Mouse (Mus musculus): ENCODE measurements at regions not wholly inside any gene's neighbourhood (a gene's known extent, or its start where the extent isn't known, plus 50 kb on each side); places are given as distances from the start of the nearest gene placed in this dataset.

- dilution Hi-C loops (cut with MboI; ENCODE audit: extremely low pct_ligation_motif_present, extremely low pct_unique_long_range_greater_than_20kb, low sequenced_read_pairs): no loop called here
- no peaks in the 10 kb centered on the region for H3K9me3 ChIP-seq (replicated peaks; ENCODE audit: low read length)
- no peak for DNase-seq (ENCODE audit: extremely low read depth)
- H3K27me3 ChIP-seq (replicated peaks): no peaks in the 10 kb centered on the region
- H3K4me3 ChIP-seq (replicated peaks in 1 of 3; ENCODE audit: low read depth in 2 of 3, low read length in 2 of 3, poor library complexity in 1 of 3): no peak overlapping the region
- H3K79me2 ChIP-seq (replicated peaks; ENCODE audit: control insufficient read depth, extremely low read depth, insufficient read depth, poor library complexity, severe bottlenecking): no peaks in the 10 kb centered on the region
- H3K9ac ChIP-seq (ENCODE audit: insufficient read depth, low read depth): no peak overlapping the region
- peaks cover 7 to 32% of the 10 kb centered on the region in 2 experiments for H3K4me1 ChIP-seq (ENCODE audit: control insufficient read depth in 1 of 2, insufficient read depth in 2 of 2)
- no peak overlapping the region for H3K27ac ChIP-seq (ENCODE audit: insufficient read depth, low read depth)
- in situ Hi-C loops (cut with MboI; ENCODE audit: low pct_ligation_motif_present, low pct_unique_long_range_greater_than_20kb, low sequenced_read_pairs): no loop called here
- H3K36me3 ChIP-seq (replicated peaks in 1 of 2; ENCODE audit: control insufficient read depth in 1 of 2, insufficient read depth in 1 of 2, low read length in 1 of 2): no peaks in the 10 kb centered on the region
- no peak overlapping the region for H3K4me2 ChIP-seq (ENCODE audit: insufficient read depth, low read depth, poor library complexity, severe bottlenecking)
- TF ChIP-seq HCFC1 (IDR thresholded peaks at IDR 0.05; ENCODE audit: low read depth, low read length): no peak
- TF ChIP-seq ZNF384 (IDR thresholded peaks at IDR 0.05; ENCODE audit: low read depth, low read length): no peak
- TF ChIP-seq CHD2 (IDR thresholded peaks at IDR 0.05; ENCODE audit: low read length): no peak
- TF ChIP-seq JUN (IDR thresholded peaks at IDR 0.05; ENCODE audit: insufficient read depth, low read depth, low read length): no peak
- no peak for TF ChIP-seq UBTF (IDR thresholded peaks at IDR 0.05; ENCODE audit: low read depth, low read length)
- TF ChIP-seq MXI1 (IDR thresholded peaks at IDR 0.05; ENCODE audit: low read depth, low read length): no peak
Measured at GRCm38 (mm10) chr6:53218871-53219286, 68.2 kb upstream of the Creb5 start.

GRCm38 (mm10) chr6:53217234-53218015 is 69.6 kb upstream of the Creb5 start:
- H3K4me2 ChIP-seq (ENCODE audit: insufficient read depth, low read depth, poor library complexity, severe bottlenecking): no peak overlapping the region
- H3K4me1 ChIP-seq (ENCODE audit: control insufficient read depth in 1 of 2, insufficient read depth in 2 of 2): peaks cover 7 to 32% of the 10 kb centered on the region in 2 experiments
- dilution Hi-C loops (cut with MboI; ENCODE audit: extremely low pct_ligation_motif_present, extremely low pct_unique_long_range_greater_than_20kb, low sequenced_read_pairs): no loop called here
- no peak for TF ChIP-seq POLR2AphosphoS2 (IDR thresholded peaks at IDR 0.05; ENCODE audit: low read depth, low read length)
- no peak for TF ChIP-seq USF2 (conservative IDR thresholded peaks at IDR 0.05; ENCODE audit: low read depth, low read length)
- TF ChIP-seq MYC (IDR thresholded peaks at IDR 0.05; ENCODE audit: low read depth, low read length): no peak
- TF ChIP-seq USF1 (IDR thresholded peaks at IDR 0.05; ENCODE audit: low read depth, low read length): no peak
- TF ChIP-seq ZNF384 (IDR thresholded peaks at IDR 0.05; ENCODE audit: low read depth, low read length): peak; percentile 71
- no peak for TF ChIP-seq TBP (conservative IDR thresholded peaks at IDR 0.05; ENCODE audit: low read depth, low read length)
- no peak for TF ChIP-seq CHD2 (IDR thresholded peaks at IDR 0.05; ENCODE audit: low read length)
- no peak for TF ChIP-seq JUND (conservative IDR thresholded peaks at IDR 0.05; ENCODE audit: low read depth, low read length)
- no peak for TF ChIP-seq CHD1 (IDR thresholded peaks at IDR 0.05; ENCODE audit: low read depth, low read length)
- 0 out of 2 replicates have a peak, but pooled peaks have one; percentile 7 for TF ChIP-seq MAX (IDR thresholded peaks at IDR 0.05; ENCODE audit: low read length)
- TF ChIP-seq HCFC1 (IDR thresholded peaks at IDR 0.05; ENCODE audit: low read depth, low read length): no peak
- peak; percentile 26 to 76; a peak in 3 of 4 replicates for TF ChIP-seq CTCF (conservative IDR thresholded peaks at IDR 0.05 in 1 of 2, IDR thresholded peaks at IDR 0.05 in 1 of 2; ENCODE audit: low read depth in 2 of 2, low read length in 2 of 2)
- TF ChIP-seq POLR2A (IDR thresholded peaks at IDR 0.05; ENCODE audit: low read depth, low read length): no peak
- peak; percentile 60; the same call in 1 of the 2 replicates for TF ChIP-seq ELF1 (IDR thresholded peaks at IDR 0.05; ENCODE audit: low read depth, low read length)
- peak; percentile 76 for TF ChIP-seq RAD21 (IDR thresholded peaks at IDR 0.05; ENCODE audit: low read depth, low read length)
- TF ChIP-seq KAT2A (IDR thresholded peaks at IDR 0.05; ENCODE audit: insufficient replicate concordance, low read length): no peak
- TF ChIP-seq ETS1 (conservative IDR thresholded peaks at IDR 0.05; ENCODE audit: low read depth, low read length): no peak
- TF ChIP-seq BHLHE40 (IDR thresholded peaks at IDR 0.05; ENCODE audit: low read depth, low read length): 0 out of 2 replicates have a peak, but pooled peaks have one; percentile 49
- no peak for TF ChIP-seq MEF2A (IDR thresholded peaks at IDR 0.05; ENCODE audit: borderline replicate concordance, low read depth, low read length)
- no peak for TF ChIP-seq MXI1 (IDR thresholded peaks at IDR 0.05; ENCODE audit: low read depth, low read length)
- peak; percentile 64 for TF ChIP-seq SMC3 (IDR thresholded peaks at IDR 0.05; ENCODE audit: low read depth, low read length)
- TF ChIP-seq EP300 (IDR thresholded peaks at IDR 0.05; ENCODE audit: low read length): no peak
- no peak for TF ChIP-seq RCOR1 (conservative IDR thresholded peaks at IDR 0.05; ENCODE audit: low read depth, low read length)
- no peak overlapping the region for H3K9ac ChIP-seq (ENCODE audit: insufficient read depth, low read depth)
- in situ Hi-C loops (cut with MboI; ENCODE audit: low pct_ligation_motif_present, low pct_unique_long_range_greater_than_20kb, low sequenced_read_pairs): no loop called here
- H3K36me3 ChIP-seq (replicated peaks in 1 of 2; ENCODE audit: control insufficient read depth in 1 of 2, insufficient read depth in 1 of 2, low read length in 1 of 2): no peaks in the 10 kb centered on the region
- no peak overlapping the region for H3K27ac ChIP-seq (ENCODE audit: insufficient read depth, low read depth)
- no peaks in the 10 kb centered on the region for H3K9me3 ChIP-seq (replicated peaks; ENCODE audit: low read length)
- no peaks in the 10 kb centered on the region for H3K79me2 ChIP-seq (replicated peaks; ENCODE audit: control insufficient read depth, extremely low read depth, insufficient read depth, poor library complexity, severe bottlenecking)
- no peaks in the 10 kb centered on the region for H3K27me3 ChIP-seq (replicated peaks)
- no peak overlapping the region for H3K4me3 ChIP-seq (replicated peaks in 1 of 3; ENCODE audit: low read depth in 2 of 3, low read length in 2 of 3, poor library complexity in 1 of 3)
- peak; percentile 68 for DNase-seq (ENCODE audit: extremely low read depth)

All from CH12.LX (cell line).